Mouse (Mus musculus) splenic B cell, adult 2 months (primary cell): ENCODE measurements around the gene Pcbp2.

Experiments used
- DNase-seq: peaks from one replicate; pipeline ENCODE4 v3.0.0-alpha.2; 2011; ENCODE audit warnings: low read depth, low spot score
- H3K27me3 ChIP-seq: 2 replicates; pipeline ENCODE4 v1.6.1; 2012; ENCODE audit warnings: mild to moderate bottlenecking, low read length, moderate library complexity, mixed read lengths; ENCODE audit not compliant: control insufficient read depth, poor library complexity, insufficient read depth, severe bottlenecking
- H3K36me3 ChIP-seq: 2 replicates; pipeline ENCODE4 v1.6.1; 2012; ENCODE audit warnings: mild to moderate bottlenecking, low read length, moderate library complexity, mixed read lengths; ENCODE audit not compliant: control insufficient read depth, poor library complexity, insufficient read depth, severe bottlenecking

Pcbp2 gene

GRCm38 (mm10) chr15:102470183-102470604 lies at the start of gene Pcbp2:
TSS of gene Pcbp2 (plus strand) at chr15:102470539.
- peaks cover 6% of the 10 kb centered on the region for H3K36me3 ChIP-seq
- no peaks in the 10 kb centered on the region for H3K27me3 ChIP-seq
- peak; percentile 98 for DNase-seq

- peaks cover 5% of the 10 kb centered on the region for H3K36me3 ChIP-seq
- no peak for DNase-seq
- H3K27me3 ChIP-seq, result no peaks in the 10 kb centered on the region
These were observed 49.4 kb upstream of the Pcbp2 start for GRCm38 (mm10) chr15:102420986-102421385.

GRCm38 (mm10) chr15:102421437-102421836 lies 48.9 kb upstream of the Pcbp2 start:
- Histone ChIP-seq H3K27me3 (no peaks in the 10 kb centered on the region), H3K36me3 (peaks cover 8% of the 10 kb centered on the region)
- DNase-seq, result peak; percentile 83

- no peak for DNase-seq
- Histone ChIP-seq H3K27me3 (no peaks in the 10 kb centered on the region), H3K36me3 (peaks cover 16% of the 10 kb centered on the region)
These were observed 46.6 kb upstream of the Pcbp2 start for GRCm38 (mm10) chr15:102423602-102424240.

- no peak for DNase-seq
- H3K36me3 ChIP-seq, result peaks cover 20% of the 10 kb centered on the region
- no peaks in the 10 kb centered on the region for H3K27me3 ChIP-seq
These were observed 45.7 kb upstream of the Pcbp2 start for GRCm38 (mm10) chr15:102424657-102425056.

GRCm38 (mm10) chr15:102426963-102427362 lies 43.4 kb upstream of the Pcbp2 start:
- H3K36me3 ChIP-seq, result peaks cover 27% of the 10 kb centered on the region
- DNase-seq, result no peak

GRCm38 (mm10) chr15:102432046-102432445 lies 38.3 kb upstream of the Pcbp2 start:
- H3K36me3 ChIP-seq, result peaks cover 20% of the 10 kb centered on the region
- H3K27me3 ChIP-seq, result no peaks in the 10 kb centered on the region
- peak; percentile 25 for DNase-seq

More at GRCm38 (mm10) chr15:102426963-102427362, 43.4 kb upstream of the Pcbp2 start:
- H3K27me3 ChIP-seq, result no peaks in the 10 kb centered on the region

- Histone ChIP-seq H3K36me3 (peaks cover 18% of the 10 kb centered on the region), H3K27me3 (no peaks in the 10 kb centered on the region)
- no peak for DNase-seq
These were observed 37.2 kb upstream of the Pcbp2 start for GRCm38 (mm10) chr15:102433173-102433572.

GRCm38 (mm10) chr15:102442490-102442889 lies 27.8 kb upstream of the Pcbp2 start:
- no peaks in the 10 kb centered on the region for H3K27me3 ChIP-seq
- no peaks in the 10 kb centered on the region for H3K36me3 ChIP-seq
- peak; percentile 85 for DNase-seq

GRCm38 (mm10) chr15:102445146-102445545 lies 25.2 kb upstream of the Pcbp2 start, which contains the start of gene Amhr2:
TSS of gene Amhr2 (plus strand) at chr15:102445367.
- Histone ChIP-seq H3K27me3 (no peaks in the 10 kb centered on the region), H3K36me3 (no peaks in the 10 kb centered on the region)
- no peak for DNase-seq

GRCm38 (mm10) chr15:102446448-102446847 lies 23.9 kb upstream of the Pcbp2 start:
- Histone ChIP-seq H3K27me3 (no peaks in the 10 kb centered on the region), H3K36me3 (no peaks in the 10 kb centered on the region)
- no peak for DNase-seq

GRCm38 (mm10) chr15:102449366-102449765 lies 21.0 kb upstream of the Pcbp2 start:
- no peaks in the 10 kb centered on the region for H3K27me3 ChIP-seq
- DNase-seq, result no peak
- no peaks in the 10 kb centered on the region for H3K36me3 ChIP-seq

- Histone ChIP-seq H3K36me3 (no peaks in the 10 kb centered on the region), H3K27me3 (no peaks in the 10 kb centered on the region)
- DNase-seq, result no peak
These were observed 19.4 kb upstream of the Pcbp2 start for GRCm38 (mm10) chr15:102450928-102451327.

GRCm38 (mm10) chr15:102451666-102452430 lies 18.5 kb upstream of the Pcbp2 start:
- Histone ChIP-seq H3K36me3 (no peaks in the 10 kb centered on the region), H3K27me3 (no peaks in the 10 kb centered on the region)
- no peak for DNase-seq

GRCm38 (mm10) chr15:102455993-102456392 lies 14.3 kb upstream of the Pcbp2 start:
- H3K36me3 ChIP-seq, result no peaks in the 10 kb centered on the region
- H3K27me3 ChIP-seq, result no peaks in the 10 kb centered on the region
- DNase-seq, result peak; percentile 51
